10 mouse cellular contexts compared by ENCODE assay signal in genomic region chr12:79719091-79719846, GRCm38 (mm10).
DNase-seq lines count a peak whose midpoint lies in the region; ATAC-seq and TF ChIP-seq lines count a peak whose summit lies in the region.
"Had no signal": no experiment of that assay in that cellular context is flagged by ENCODE, and none has a peak within 500 bp of the region (broad histone marks: within the 10 kb centered on the region; RNA-seq: fewer than 3 reads in every experiment).

No protein-coding gene starts in this region.

- H3K4me1 ChIP-seq in stomach, embryonic 14.5 days (ENCODE audit: control insufficient read depth, insufficient read depth, low read length): peaks cover 23% of the 10 kb centered on the region; the same call in 1 of the 2 replicates
- peaks cover 8% of the 10 kb centered on the region for H3K4me1 ChIP-seq in stomach, postnatal 0 days (replicated peaks; ENCODE audit: control insufficient read depth, insufficient read depth)
- H3K4me1 ChIP-seq in limb, embryonic 15.5 days: peaks cover 30% of the 10 kb centered on the region

- H3K4me3 ChIP-seq in stomach, embryonic 14.5 days (ENCODE audit: low read depth, low read length): no peak overlapping the region
- no peak overlapping the region for H3K4me3 ChIP-seq in stomach, postnatal 0 days (ENCODE audit: low read depth, low read length)
- H3K4me3 ChIP-seq in limb, embryonic 15.5 days: no peak overlapping the region

- no peak for TF ChIP-seq CTCF in stomach, postnatal 0 days (IDR thresholded peaks at IDR 0.05; ENCODE audit: low read depth)

- 50% methylated on average over 10 of the region's 10 CpGs for WGBS in stomach, embryonic 14.5 days
- 73% methylated on average over 10 of the region's 10 CpGs for WGBS in stomach, postnatal 0 days
- 31% methylated on average over 10 of the region's 10 CpGs for WGBS in limb, embryonic 15.5 days

- no peaks in the 10 kb centered on the region for H3K9me3 ChIP-seq in stomach, embryonic 14.5 days (ENCODE audit: control insufficient read depth, low read depth, low read length)
- no peaks in the 10 kb centered on the region for H3K9me3 ChIP-seq in stomach, postnatal 0 days (ENCODE audit: control insufficient read depth, low read length)
- no peaks in the 10 kb centered on the region for H3K9me3 ChIP-seq in limb, embryonic 15.5 days

- DNase-seq in cerebellum, postnatal 10 days: peak; percentile 5 to 23
- no peak for DNase-seq in cerebellum, adult 9-10 months
- no peak for DNase-seq in stomach, postnatal 0 days (ENCODE audit: low spot score)
- DNase-seq in adrenal gland, adult 8-10 months: no peak
- no peak for DNase-seq in lung, postnatal 25 days (ENCODE audit: low spot score)
- DNase-seq: lung, postnatal 36 days had no signal

- H3K27me3 ChIP-seq in stomach, embryonic 14.5 days (ENCODE audit: control insufficient read depth, insufficient read depth, low read length): no peaks in the 10 kb centered on the region
- H3K27me3 ChIP-seq in stomach, postnatal 0 days (ENCODE audit: control insufficient read depth, insufficient read depth, low read length): no peaks in the 10 kb centered on the region
- H3K27me3 ChIP-seq in limb, embryonic 15.5 days: no peaks in the 10 kb centered on the region

- peak; percentile 58; the same call in 1 of the 2 replicates for ATAC-seq in stomach, embryonic 14.5 days (ENCODE audit: insufficient number of reproducible peaks, insufficient read depth, low FRiP score, low read depth)
- no peak for ATAC-seq in stomach, postnatal 0 days (ENCODE audit: low FRiP score, low TSS enrichment)
- no peak; the same call in 1 of the 2 replicates for ATAC-seq in limb, embryonic 15.5 days (ENCODE audit: insufficient number of reproducible peaks, low FRiP score, low TSS enrichment, low read depth)
- ATAC-seq in CD4-positive, CD25-positive, alpha-beta regulatory T cell, adult 4 months: no peak

- H3K4me2 ChIP-seq in stomach, embryonic 14.5 days (replicated peaks; ENCODE audit: low read depth, low read length): no peak overlapping the region
- H3K4me2 ChIP-seq in stomach, postnatal 0 days (replicated peaks; ENCODE audit: low read depth): no peak overlapping the region
- no peak overlapping the region for H3K4me2 ChIP-seq in limb, embryonic 15.5 days

- H3K36me3 ChIP-seq in stomach, embryonic 14.5 days (ENCODE audit: control insufficient read depth, insufficient read depth, low read length): no peaks in the 10 kb centered on the region
- no peaks in the 10 kb centered on the region for H3K36me3 ChIP-seq in stomach, postnatal 0 days (ENCODE audit: control insufficient read depth, insufficient read depth, low read length)
- H3K36me3 ChIP-seq in limb, embryonic 15.5 days: no peaks in the 10 kb centered on the region

- H3K9ac ChIP-seq in stomach, embryonic 14.5 days (replicated peaks; ENCODE audit: low read depth, low read length): no peak overlapping the region; the same call in 1 of the 2 replicates
- H3K9ac ChIP-seq in stomach, postnatal 0 days (ENCODE audit: low read length): no peak overlapping the region
- H3K9ac ChIP-seq in limb, embryonic 15.5 days: no peak overlapping the region

- TF ChIP-seq EP300 in stomach, postnatal 0 days (optimal IDR thresholded peaks at IDR 0.05): no peak

- H3K27ac ChIP-seq in stomach, embryonic 14.5 days (ENCODE audit: low read length): 0 out of 2 replicates have a peak overlapping the region, but pooled peaks have one; percentile 45
- H3K27ac ChIP-seq in stomach, postnatal 0 days (replicated peaks): no peak overlapping the region
- H3K27ac ChIP-seq in limb, embryonic 15.5 days: peak overlapping the region; percentile 84
- H3K27ac ChIP-seq: kidney, postnatal 0 days had no signal

Comparison
In these comparisons a context has a peak if more than half of its experiments do, and no peak if none do; other contexts are left out.
1. DNase-seq: peak in cerebellum, postnatal 10 days (2 of 2); none in cerebellum, adult 9-10 months (single experiment), stomach, postnatal 0 days (single experiment), adrenal gland, adult 8-10 months (single experiment) and lung, postnatal 25 days (single experiment).